Mouse (Mus musculus) cerebellum, adult 11-12 months (tissue): ENCODE data around the gene Kdm6b.
A peak's percentile ranks its signal among the peaks of the same experiment; 100 is the strongest.

Source experiments
- DNase-seq: peaks from one replicate; pipeline ENCODE4 v3.0.0; 2022

The Kdm6b gene

GRCm38 (mm10) chr11:69413221-69414181 lies at the start of gene Kdm6b:
Kdm6b (minus strand) TSS chr11:69413675.
- DNase-seq, result peak; percentile 82

- DNase-seq, result no peak
Measured at GRCm38 (mm10) chr11:69461568-69461967, 48.1 kb upstream of the Kdm6b start.

- DNase-seq, result no peak
Measured at GRCm38 (mm10) chr11:69459883-69460282, 46.4 kb upstream of the Kdm6b start.

GRCm38 (mm10) chr11:69457006-69457579 lies 43.6 kb upstream of the Kdm6b start:
- no peak for DNase-seq

- DNase-seq, result no peak
Measured at GRCm38 (mm10) chr11:69452114-69452867, 38.8 kb upstream of the Kdm6b start.

- DNase-seq, result no peak
Measured at GRCm38 (mm10) chr11:69447299-69447698, 33.8 kb upstream of the Kdm6b start.

GRCm38 (mm10) chr11:69443328-69443727 lies 29.9 kb upstream of the Kdm6b start:
- DNase-seq, result no peak

GRCm38 (mm10) chr11:69437291-69437690 lies 23.8 kb upstream of the Kdm6b start:
- DNase-seq, result no peak

GRCm38 (mm10) chr11:69433189-69433588 lies 19.7 kb upstream of the Kdm6b start:
- DNase-seq, result no peak

- DNase-seq, result peak; percentile 54
Measured at GRCm38 (mm10) chr11:69432640-69432982, 19.1 kb upstream of the Kdm6b start.

GRCm38 (mm10) chr11:69431829-69432639 lies 18.6 kb upstream of the Kdm6b start:
- peak; percentile 87 for DNase-seq

GRCm38 (mm10) chr11:69430631-69431030 lies 17.2 kb upstream of the Kdm6b start:
- DNase-seq, result no peak

GRCm38 (mm10) chr11:69429313-69429712 lies 15.8 kb upstream of the Kdm6b start:
- DNase-seq, result no peak

- DNase-seq, result no peak
Measured at GRCm38 (mm10) chr11:69428751-69429150, 15.3 kb upstream of the Kdm6b start.

GRCm38 (mm10) chr11:69426246-69426645 lies 12.8 kb upstream of the Kdm6b start:
- no peak for DNase-seq

- DNase-seq, result no peak
Measured at GRCm38 (mm10) chr11:69423885-69424284, 10.4 kb upstream of the Kdm6b start.

GRCm38 (mm10) chr11:69422842-69423241 lies 9.4 kb upstream of the Kdm6b start:
- peak; percentile 51 for DNase-seq

- peak; percentile 47 for DNase-seq
Measured at GRCm38 (mm10) chr11:69421131-69421977, 7.9 kb upstream of the Kdm6b start.

GRCm38 (mm10) chr11:69420554-69421000 lies 7.1 kb upstream of the Kdm6b start:
- peak; percentile 37 for DNase-seq

GRCm38 (mm10) chr11:69419813-69420553 lies 6.5 kb upstream of the Kdm6b start:
- peak; percentile 76 for DNase-seq

- DNase-seq, result peak; percentile 69
Measured at GRCm38 (mm10) chr11:69419443-69419812, 6.0 kb upstream of the Kdm6b start.
